Mouse (Mus musculus) ES-E14 (cell line): ENCODE results near the gene Ccnb2.

Experiments
- CHD2 ChIP-seq: IDR thresholded peaks from 2 replicates; pipeline ENCODE4 v1.6.1; 2014; ENCODE audit warnings: mild to moderate bottlenecking, low read depth, low read length, inconsistent platforms
- HCFC1 ChIP-seq: IDR thresholded peaks from 2 replicates; pipeline ENCODE4 v1.6.1; 2012; ENCODE audit warnings: low read length, inconsistent platforms, borderline replicate concordance; ENCODE audit not compliant: insufficient read depth
- ZC3H11A ChIP-seq: IDR thresholded peaks from 2 replicates; pipeline ENCODE4 v1.6.1; 2012; ENCODE audit warnings: low read depth, mild to moderate bottlenecking, inconsistent platforms, low read length, borderline replicate concordance
- ZNF384 ChIP-seq: IDR thresholded peaks from 2 replicates; pipeline ENCODE4 v1.6.1; 2012; ENCODE audit warnings: low read depth, low read length, inconsistent platforms

DNA sequence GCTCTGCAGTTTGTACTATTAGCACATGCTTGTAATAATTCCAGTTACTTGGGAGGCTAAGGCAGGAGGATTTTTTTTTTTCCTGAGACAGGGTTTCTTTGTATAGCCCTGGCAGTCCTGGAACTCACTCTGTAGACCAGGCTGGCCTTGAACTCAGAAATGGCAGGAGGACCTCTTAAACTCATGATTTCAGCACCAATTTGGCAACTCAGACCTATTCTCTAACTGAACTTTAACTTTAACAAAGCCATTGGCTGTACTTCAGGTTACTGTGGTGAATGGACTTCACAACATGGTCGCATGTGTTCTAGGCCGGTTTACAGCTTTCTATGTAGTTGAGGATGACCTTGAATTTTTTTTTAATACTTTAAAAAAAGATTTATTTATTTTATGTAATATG is 1.3 kb upstream of the Ccnb2 start:
- TF ChIP-seq HCFC1, result no peak
- no peak for TF ChIP-seq ZNF384
- TF ChIP-seq ZC3H11A, result no peak
- no peak for TF ChIP-seq CHD2
